Mouse (Mus musculus) E14TG2a.4 (cell line): Measurements from ENCODE around the gene Cwc27.

Source experiments
- CTCF ChIP-seq: conservative IDR thresholded peaks from 2 replicates; pipeline ENCODE4 v1.5.1; 2014; ENCODE audit warnings: low read length
- POU5F1 ChIP-seq: IDR thresholded peaks from 2 replicates; pipeline ENCODE4 v1.6.1; 2014; ENCODE audit warnings: low read length, borderline replicate concordance

DNA sequence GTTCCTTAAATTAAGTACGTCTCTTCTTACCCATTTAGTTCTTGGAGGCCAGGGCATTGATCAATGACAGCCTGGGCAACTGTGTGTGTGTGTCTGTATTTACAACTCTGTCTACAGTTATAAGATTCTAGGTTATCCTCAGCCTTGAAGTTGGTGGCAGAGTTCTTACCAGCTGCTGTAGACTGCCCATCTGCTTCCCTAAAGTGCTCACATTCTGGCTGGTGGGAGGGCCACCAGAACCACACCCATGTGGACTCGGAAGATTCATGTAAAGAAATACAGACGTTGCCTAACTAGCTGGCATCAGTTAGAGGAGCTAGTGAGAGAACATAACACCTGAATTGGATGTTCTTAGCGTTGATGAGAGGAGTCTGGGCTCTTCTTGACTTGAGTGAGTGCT lies 25.0 kb upstream of the Cwc27 start:
- TF ChIP-seq CTCF (no peak), POU5F1 (no peak)
